Comparison of ENCODE assay signal across 26 mouse cellular contexts in the genomic region with DNA sequence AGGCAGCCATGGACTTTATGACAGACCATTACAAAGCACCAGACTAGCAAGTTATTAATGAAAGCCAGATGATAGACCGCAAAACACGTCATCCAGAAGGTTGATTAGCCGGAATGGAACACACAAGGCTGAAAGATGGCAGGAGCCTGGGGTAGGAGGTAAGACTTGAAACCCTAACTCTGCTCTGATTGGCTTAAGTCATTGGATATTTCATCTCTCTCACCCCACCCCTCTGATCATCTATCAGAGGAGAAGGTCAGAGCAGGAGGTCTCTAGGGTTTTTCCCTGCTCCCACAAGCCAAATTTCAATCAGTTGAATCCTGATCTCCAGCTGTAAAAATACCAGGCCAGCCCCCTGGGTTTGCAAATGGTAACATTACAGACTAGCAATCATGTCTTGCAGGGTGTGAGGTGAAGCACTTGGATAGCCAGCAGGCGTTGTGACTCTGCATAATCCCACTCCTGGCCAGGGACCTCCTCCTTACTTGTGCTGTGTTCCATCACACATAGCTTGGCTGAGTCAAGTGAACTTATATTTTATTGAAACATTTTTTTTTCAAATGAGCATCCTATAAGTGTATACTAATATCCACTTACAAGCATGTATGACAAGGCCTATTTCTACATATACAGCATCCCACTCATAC.
DNase-seq lines count a peak whose midpoint lies in the region; ATAC-seq and TF ChIP-seq lines count a peak whose summit lies in the region.
"Had no signal": no experiment of that assay in that cellular context is flagged by ENCODE, and none has a peak within 500 bp of the region (broad histone marks: within the 10 kb centered on the region; RNA-seq: fewer than 3 reads in every experiment).

No protein-coding gene starts in this region.

- no peaks in the 10 kb centered on the region for H3K36me3 ChIP-seq in limb, embryonic 15.5 days
- H3K36me3 ChIP-seq: forebrain, embryonic 12.5 days had no signal

- H3K27me3 ChIP-seq in limb, embryonic 15.5 days, result no peaks in the 10 kb centered on the region
- H3K27me3 ChIP-seq: forebrain, embryonic 12.5 days had no signal

- no peak for TF ChIP-seq POLR2A in embryonic fibroblast, embryonic 13.5 days (IDR thresholded peaks at IDR 0.05; ENCODE audit: low read depth, low read length)

- no peak overlapping the region for H3K4me2 ChIP-seq in limb, embryonic 15.5 days
- H3K4me2 ChIP-seq: forebrain, embryonic 12.5 days had no signal

- H3K4me3 ChIP-seq in embryonic fibroblast, embryonic 13.5 days (ENCODE audit: insufficient read depth, low read length), result no peak overlapping the region
- no peak overlapping the region for H3K4me3 ChIP-seq in limb, embryonic 15.5 days
- H3K4me3 ChIP-seq: erythroblast, embryonic 14.5 days; forebrain, embryonic 12.5 days had no signal

- no peaks in the 10 kb centered on the region for H3K9me3 ChIP-seq in limb, embryonic 15.5 days
- H3K9me3 ChIP-seq: forebrain, embryonic 12.5 days had no signal

- H3K9ac ChIP-seq in limb, embryonic 15.5 days, result no peak overlapping the region
- H3K9ac ChIP-seq: forebrain, embryonic 12.5 days; forebrain, postnatal 0 days; liver, embryonic 14.5 days had no signal

- H3K27ac ChIP-seq in embryonic fibroblast, embryonic 13.5 days (ENCODE audit: insufficient read depth, low read length), result peak overlapping the region; percentile 39
- no peak overlapping the region for H3K27ac ChIP-seq in limb, embryonic 15.5 days
- H3K27ac ChIP-seq: forebrain, embryonic 12.5 days; liver, embryonic 14.5 days; macrophage had no signal

- DNase-seq in 3T3-L1 (ENCODE audit: low read depth, low spot score) (peak; percentile 5), NIH3T3 (ENCODE audit: low read depth) (peak; percentile 18)
- no peak for DNase-seq in layer of hippocampus, postnatal 25 days (ENCODE audit: extremely low spot score in 1 of 2, low spot score in 1 of 2)
- DNase-seq in heart, postnatal 14 days, result no peak
- DNase-seq: adrenal gland, adult 8-10 months; cerebellum, adult 8-10 months; cerebellum, postnatal 25 days; forebrain, postnatal 0 days; gastrocnemius, postnatal 14 days; kidney, adult 9 months; kidney, postnatal 14 days; layer of hippocampus, adult 9-11 months; liver; lung, adult 2 months; lung, postnatal 10 days; midbrain, embryonic 14.5 days; right cerebral cortex, postnatal 4 days; thymus, adult 2 months; thymus, postnatal 36 days had no signal

- intact Hi-C loops in heart, postnatal 14 days (cut with DNase I), result no loop called here

- 0 out of 2 replicates have a peak, but pooled peaks cover 6% of the 10 kb centered on the region for H3K4me1 ChIP-seq in embryonic fibroblast, embryonic 13.5 days (ENCODE audit: control insufficient read depth, insufficient read depth, low read length)
- peaks cover 7% of the 10 kb centered on the region for H3K4me1 ChIP-seq in limb, embryonic 15.5 days
- H3K4me1 ChIP-seq: forebrain, embryonic 12.5 days had no signal

- ATAC-seq in limb, embryonic 15.5 days (ENCODE audit: insufficient number of reproducible peaks, low FRiP score, low TSS enrichment, low read depth), result peak; percentile 61; the same call in 1 of the 2 replicates
- ATAC-seq: forebrain, postnatal 0 days; intestine, postnatal 0 days had no signal

- 41% methylated on average over 4 of the region's 4 CpGs for WGBS in limb, embryonic 15.5 days

- no peak for TF ChIP-seq CTCF in embryonic fibroblast, embryonic 13.5 days (IDR thresholded peaks at IDR 0.05; ENCODE audit: borderline replicate concordance, insufficient read depth, low read length)

Comparison
In these comparisons a context has a peak if more than half of its experiments do, and no peak if none do; other contexts are left out.
1. DNase-seq: peak in 3T3-L1 (single experiment) and NIH3T3 (single experiment); none in layer of hippocampus, postnatal 25 days (0 of 2) and heart, postnatal 14 days (0 of 2).